Mouse (Mus musculus): ENCODE measurements around the gene Gm28047.

Gene Gm28047

DNA sequence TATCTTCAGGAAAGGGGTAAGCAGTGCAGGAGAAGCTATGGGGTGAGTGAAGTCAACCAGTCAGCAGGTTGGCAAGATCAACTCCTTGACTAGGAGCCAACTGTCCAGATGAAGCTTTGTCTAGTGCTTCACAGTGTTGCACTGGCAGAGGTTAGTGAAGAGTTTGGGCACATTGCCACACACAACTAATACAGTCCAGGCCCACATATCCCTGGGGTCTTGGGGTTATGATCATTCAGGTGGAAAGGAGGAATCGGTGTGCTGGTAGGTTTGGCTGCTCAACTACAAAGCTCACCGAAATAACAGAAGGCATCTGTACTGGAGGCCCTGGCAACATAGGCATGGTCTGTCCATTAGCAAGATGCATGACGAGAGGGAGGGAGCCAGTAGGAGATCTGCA, 77.4 kb downstream of the Gm28047 start:
- no peak for DNase-seq (ENCODE audit: low spot score in 2 of 2)

DNA sequence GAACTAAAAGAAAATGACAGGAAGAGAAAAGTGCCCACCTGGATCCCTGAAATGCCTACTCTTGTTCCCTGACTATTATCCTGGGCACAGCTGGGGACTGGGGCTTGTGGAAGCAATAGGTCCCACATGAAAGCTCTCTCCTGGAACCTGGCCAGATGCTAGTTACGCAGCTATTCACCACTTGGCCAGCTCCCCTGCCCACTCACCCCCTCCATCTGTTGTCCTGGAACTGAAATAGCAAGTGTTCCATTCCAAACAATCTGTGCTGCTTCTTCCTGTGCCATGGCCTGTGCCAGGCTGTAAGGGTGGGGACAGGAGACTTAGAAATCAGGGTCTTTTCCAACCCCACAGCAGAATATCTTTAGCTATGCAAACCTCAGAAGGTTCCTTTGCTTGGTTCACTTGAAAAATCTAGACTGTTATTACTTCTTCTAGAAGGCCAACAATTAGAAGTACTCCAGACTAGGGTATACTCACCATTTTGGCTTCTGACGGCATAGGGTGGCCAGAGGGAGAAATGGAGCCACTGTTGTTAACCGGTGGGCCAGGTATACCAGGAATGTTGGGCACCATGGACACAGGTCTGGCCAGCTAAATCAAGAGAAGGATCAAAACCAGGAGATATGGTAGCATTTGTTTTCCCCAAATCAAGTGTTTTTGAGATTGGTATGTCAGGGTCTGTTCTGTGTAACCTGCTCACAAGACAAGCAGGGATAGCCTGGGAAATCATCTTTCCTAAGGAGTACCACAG, 78.0 kb downstream of the Gm28047 start:
- no peak for DNase-seq (ENCODE audit: low spot score in 2 of 2)

DNA sequence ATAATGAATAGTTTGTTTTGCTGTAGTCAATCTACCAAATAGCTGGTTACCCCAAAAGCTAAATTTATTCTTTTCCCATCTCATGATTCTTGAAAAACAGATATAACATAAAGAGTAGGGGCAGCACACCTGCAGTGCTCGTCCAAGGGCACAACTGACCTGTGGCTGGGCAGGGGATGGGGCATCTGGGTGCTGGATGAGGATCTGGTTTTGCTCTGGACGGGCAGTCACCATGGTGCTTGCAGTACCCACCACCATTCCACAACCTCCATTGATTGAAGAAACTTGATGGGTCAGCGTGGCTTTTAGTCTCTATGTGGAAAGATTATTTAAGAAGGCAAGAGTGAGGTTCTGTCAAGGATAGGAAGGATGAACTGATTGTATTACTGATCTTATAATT, 78.6 kb downstream of the Gm28047 start:
- DNase-seq (ENCODE audit: low spot score in 2 of 2) = no peak

DNA sequence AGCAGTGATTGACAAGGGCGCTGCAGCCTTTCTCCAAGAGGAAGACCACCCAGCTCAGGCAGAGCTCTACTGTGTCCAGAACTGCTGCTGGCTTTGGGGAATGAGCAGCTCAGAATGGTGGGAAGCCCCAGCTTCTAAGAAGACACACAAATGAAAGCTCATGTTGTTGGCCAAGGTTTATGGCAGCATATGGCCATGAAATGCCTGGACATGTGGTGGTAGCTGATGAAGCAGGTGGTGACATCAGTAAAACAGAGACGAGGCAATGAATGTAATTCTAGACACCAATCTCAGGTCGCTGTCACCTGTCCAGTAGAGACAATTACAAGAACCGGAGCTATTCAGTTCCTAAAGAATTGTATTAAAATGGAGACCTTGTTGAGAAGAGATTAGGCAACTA, 80.1 kb downstream of the Gm28047 start:
- no peak for DNase-seq (ENCODE audit: low spot score in 2 of 2)

DNA sequence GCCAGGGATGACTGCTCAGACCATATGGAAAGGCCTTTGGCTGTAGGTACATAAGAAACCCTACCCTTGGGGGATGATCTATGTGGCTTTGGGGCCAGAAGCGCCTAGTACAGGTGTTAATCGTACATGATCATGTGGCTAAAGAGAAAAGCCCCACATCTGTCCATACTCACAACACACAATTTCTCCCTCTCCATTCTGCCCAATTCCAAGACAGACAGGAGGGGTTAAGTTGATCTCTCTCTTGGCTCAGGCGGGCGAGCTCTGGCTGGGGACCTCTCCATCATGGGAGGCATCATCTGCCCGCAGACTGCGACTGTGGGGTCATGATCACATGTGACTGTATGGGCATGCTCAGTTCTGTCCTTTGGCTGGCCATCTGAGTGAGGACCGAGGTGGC, 90.9 kb downstream of the Gm28047 start:
- DNase-seq (ENCODE audit: low spot score in 2 of 2) = no peak

DNA sequence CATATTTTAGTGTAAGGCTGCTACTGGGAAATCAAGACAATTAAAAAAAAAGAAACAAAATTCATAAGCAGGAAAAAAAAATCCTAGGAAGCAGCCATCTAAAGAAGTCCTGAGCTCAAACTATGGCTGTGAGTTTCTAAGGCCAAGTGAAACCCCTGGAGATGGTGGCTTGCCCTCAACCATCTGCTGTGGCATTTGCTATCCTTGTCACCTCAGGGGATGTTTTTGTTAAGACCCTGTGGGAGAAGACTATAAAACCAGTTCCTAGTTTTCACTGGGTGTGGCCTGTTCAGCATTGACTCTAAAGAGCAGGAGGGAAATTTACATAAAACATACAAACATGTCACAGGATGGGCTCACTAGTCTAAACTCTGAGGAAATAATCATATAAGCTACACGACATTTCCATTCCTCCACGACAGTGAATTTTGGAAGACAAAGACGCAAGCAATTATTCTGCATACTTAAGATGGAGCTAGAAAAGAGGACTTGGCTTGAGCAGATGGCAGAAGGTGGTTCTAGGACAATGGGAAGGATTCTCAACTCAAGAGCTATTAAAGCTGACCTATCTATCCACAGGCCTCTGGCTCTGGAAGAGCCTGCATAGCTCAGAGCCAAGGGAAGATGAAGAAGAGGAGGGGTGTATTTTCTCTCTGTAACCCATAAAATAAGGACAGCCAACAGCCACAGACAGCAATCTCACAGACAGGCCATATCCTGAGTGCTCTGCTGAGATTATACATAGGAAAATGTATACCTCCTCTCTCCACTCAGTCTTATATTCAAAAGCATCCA, 92.6 kb downstream of the Gm28047 start:
- DNase-seq (ENCODE audit: low spot score in 2 of 2) = no peak

DNA sequence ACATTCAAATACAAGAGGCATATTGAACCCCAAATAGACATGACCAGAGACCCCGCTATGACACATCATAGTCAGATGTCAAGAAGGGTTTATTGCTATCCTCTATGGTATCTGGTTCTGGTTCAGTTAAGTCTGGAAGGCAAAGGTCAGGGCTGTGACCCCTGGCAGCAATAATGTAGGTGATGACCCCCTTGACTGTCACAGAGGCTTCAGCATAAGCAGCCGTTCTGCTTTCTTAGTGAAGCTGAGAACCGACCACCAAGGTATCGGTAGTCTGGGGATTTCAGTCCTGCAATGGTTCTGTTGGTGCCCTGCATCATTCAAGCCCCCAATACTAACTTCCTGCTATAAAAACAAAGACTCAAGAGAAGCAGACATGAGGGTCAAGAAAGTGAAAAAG, 93.3 kb downstream of the Gm28047 start:
- DNase-seq (ENCODE audit: low spot score in 2 of 2) = no peak

DNA sequence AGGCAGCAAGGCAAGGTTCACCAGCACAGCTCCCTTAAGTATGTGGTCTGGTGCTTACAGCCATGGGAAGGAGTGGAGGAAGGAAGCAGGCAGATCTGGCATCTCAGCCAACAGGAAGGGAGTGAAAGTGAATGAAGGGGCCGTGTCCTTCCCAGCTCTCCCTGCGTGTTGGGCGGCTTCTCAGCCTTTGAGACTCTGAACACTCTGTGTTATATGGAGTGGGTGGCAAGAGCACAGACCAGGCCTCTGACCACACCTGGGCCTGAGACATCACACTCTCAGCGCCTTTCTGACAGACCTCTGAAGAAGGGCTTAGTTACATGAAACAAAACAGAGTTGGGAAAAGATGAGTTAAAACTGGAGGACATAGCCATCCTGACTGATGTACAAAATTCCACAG, 94.3 kb downstream of the Gm28047 start:
- DNase-seq (ENCODE audit: low spot score in 2 of 2) = no peak

DNA sequence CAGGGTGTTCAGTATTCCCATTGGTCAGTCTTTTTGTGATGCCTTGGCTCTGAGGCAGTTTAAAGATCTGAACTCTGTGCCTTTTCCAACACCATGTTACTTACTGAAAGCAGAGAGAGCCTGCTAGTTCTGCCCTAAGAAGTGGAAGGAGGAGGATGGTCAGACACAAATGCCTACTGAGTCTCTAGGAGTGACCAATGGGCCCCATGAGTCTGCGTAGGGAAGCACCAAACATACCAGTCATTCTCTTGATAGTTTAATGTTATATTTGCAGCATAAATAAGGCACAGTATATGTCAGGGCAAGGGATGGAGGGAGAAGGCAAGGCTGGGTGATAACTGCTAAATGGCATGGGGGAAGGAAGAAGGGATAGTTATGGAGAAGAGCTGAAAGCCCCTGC, 96.5 kb downstream of the Gm28047 start:
- DNase-seq (ENCODE audit: low spot score in 2 of 2) = no peak

DNA sequence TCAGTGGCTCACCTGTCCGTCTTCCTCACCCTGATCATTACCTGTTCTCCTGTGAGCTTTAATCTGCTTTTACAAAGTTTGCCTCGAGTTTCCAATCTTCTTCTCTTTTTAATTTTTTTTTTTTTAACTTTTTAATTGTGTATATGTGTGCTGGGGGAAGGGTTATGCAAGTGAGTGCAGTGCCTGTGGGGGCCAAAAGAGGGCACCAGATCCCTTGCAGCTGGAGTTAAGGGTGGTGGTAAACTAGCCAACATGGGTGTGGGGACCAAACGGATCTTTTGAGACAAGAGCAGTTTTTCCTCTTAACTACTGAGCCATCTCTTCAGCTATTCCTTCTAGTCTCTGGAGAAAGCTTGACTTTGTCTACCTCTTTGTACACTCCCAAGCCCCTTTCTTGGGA, 96.9 kb downstream of the Gm28047 start:
- DNase-seq (ENCODE audit: low spot score in 2 of 2) = peak in 1 of 2 experiments; percentile 33

DNA sequence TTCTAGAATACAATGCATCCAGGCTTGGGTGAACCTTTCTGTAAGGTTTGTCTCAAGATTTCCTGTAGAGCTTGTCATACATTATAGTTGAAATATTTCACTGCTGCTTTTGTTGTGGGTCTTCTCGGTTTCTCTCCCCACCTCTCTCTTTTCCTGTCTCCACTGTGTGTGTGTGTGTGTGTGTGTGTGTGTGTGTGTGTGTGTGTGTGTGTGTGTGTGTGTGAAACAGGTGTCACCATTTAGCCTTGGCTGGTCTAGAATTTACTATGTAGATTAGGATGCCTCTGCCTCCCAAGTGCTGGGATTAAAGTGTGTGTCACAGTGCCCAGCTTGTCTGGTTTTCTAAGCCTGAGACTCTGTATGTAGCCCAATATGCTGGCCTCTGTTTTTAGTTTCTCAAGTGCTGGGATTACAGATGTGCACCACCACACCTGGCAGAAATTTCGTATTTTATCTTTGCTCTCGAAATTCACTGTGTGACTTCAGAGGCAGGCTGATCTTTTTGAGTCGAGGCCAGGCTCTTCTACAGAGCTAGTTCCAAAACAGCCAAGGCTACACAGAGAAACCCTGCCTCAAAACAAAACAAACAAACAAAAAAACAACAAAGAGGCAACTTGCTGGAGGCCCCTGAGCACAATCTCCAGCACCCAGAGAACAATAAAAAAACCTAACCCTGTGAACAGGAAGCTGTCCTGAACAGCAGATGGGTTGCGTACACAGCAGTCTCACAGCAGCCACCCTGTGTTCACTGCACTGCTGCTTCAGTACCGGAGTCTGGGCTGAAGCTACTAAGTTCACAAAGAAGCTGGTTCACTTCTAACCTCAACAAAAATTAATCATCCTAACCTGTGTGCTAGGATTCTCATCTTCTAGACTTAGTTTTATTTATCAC, 98.5 kb downstream of the Gm28047 start:
- no peak for DNase-seq (ENCODE audit: low spot score in 2 of 2)

DNA sequence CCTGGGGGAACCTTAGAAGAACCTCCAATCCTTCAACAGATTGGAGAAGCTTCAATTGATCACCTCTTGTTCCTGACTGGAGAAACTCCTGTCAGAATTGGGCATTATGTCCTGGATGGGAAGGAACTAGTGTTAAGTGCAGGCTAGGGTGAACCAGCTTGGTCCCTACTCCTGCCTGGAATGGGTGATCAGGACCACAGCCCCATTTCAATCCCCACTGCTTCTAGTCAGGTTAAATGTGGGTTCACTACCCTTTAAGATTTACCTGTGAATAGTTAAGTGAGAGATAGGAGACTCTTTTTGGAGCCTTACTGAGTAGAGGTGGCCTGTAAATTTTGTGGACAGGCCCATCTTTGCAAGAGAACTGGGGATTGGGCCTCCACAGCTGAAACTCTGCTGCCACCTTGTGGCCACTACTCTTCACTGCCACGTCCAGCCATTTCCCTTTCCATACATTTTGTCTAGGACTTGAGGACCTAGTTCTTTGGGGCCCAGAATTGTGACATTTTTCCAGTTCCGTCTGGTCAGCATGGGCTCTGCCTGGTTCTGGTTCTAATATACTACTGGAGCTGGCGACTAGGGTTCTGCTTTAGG, 99.9 kb downstream of the Gm28047 start, which contains the start of gene Npff:
TSS of gene Npff (minus strand) at position 51 of the 594 bp plus-strand sequence.
- DNase-seq (ENCODE audit: low spot score in 2 of 2) = peak; percentile 44 to 73

DNA sequence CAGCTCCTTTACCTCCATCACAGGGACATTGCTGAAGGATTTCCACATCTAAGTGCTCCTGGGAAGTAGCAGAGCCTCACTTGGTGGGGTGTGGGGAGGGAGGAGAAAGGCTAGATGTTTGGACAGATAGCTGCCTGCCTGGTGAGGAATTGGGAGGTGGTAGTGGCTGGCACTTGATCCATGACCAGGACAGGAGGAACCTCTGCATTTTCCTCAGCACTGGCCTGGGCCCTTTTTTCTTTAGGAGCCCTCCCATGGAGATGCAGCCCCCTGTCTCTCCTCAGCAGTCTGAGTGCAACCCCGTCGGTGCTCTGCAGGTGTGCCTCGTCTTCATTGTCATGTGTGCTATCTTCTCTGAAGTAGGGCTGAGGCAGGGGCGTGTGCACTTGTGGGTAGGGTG, 103.4 kb downstream of the Gm28047 start:
- DNase-seq (ENCODE audit: low spot score in 2 of 2) = no peak

DNA sequence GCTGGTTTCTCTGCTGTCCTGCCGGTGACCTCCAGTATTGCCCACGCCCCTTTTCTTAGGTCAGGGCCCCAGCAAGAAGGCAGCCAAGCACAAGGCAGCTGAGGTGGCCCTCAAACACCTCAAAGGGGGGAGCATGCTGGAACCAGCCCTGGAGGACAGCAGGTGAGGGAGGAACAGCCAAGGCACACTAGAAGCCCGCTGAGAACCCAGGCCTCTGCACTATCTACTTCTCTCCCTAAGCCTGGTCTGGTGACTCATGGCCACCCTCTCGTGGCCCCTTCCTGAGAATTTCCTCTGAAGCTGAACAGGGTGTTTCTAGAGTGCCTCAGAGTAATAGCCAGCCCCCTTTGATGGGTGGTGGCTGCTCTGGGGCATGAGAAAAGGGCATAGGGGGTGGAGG, 104.5 kb downstream of the Gm28047 start:
- no peak for DNase-seq (ENCODE audit: low spot score in 2 of 2)

DNA sequence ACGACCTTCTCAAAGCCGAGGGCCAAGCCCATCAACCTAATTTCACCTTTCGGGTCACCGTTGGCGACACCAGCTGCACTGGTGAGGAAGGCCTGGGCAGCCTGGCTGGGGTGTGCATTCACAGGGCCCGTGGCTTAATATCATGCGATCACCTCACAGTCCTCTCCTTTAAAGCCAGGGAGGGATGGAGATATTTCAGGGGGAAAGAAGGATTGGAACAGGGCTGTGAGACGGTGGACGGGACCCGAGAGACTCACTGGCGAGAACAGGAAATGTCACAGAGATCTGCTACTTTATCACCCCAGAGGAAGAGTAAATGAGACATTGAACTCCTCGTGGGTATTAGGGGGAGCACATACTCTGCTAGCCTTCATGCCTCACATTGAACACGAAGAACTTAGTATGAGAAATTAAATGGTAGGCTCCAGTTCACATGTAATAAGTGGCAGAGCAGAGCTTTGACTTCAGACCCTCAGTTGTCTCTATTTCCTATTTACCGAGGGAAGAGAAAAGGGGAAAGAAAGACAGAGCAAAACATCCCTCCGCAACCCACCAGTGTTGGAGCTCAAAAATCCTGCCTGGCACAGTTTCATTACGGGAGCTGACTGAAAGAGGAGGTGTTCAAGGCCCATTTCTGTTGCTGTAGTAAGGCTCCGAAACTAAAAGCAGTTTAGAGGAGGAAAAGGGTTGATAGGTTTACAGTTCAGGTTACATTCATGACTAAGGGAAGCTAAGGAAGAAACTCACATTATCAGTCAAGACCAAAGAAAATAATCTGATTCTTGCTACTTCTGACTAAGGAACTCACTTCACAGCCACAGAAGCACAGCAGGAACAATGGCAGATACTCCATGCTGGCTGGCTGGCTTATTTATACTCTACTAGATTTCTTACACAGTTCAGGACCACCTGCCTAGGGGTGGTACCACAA, 105.4 kb downstream of the Gm28047 start:
- DNase-seq (ENCODE audit: low spot score in 2 of 2) = no peak

DNA sequence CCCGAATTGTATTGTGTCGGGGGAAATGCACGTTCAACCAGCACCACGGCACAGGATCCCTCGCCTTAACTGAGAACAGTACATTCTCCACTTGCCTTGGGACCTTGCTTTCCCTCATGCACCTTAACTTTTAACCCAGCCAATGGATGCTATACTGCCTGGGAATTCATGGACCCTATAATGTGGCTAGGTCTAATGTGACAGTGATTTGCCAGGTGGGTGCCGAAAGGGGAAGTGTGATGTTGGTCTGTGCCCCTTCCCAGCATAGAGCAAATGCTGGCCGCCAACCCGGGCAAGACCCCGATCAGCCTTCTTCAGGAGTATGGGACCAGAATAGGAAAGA, 106.0 kb downstream of the Gm28047 start:
- DNase-seq (ENCODE audit: low spot score in 2 of 2) = no peak

DNA sequence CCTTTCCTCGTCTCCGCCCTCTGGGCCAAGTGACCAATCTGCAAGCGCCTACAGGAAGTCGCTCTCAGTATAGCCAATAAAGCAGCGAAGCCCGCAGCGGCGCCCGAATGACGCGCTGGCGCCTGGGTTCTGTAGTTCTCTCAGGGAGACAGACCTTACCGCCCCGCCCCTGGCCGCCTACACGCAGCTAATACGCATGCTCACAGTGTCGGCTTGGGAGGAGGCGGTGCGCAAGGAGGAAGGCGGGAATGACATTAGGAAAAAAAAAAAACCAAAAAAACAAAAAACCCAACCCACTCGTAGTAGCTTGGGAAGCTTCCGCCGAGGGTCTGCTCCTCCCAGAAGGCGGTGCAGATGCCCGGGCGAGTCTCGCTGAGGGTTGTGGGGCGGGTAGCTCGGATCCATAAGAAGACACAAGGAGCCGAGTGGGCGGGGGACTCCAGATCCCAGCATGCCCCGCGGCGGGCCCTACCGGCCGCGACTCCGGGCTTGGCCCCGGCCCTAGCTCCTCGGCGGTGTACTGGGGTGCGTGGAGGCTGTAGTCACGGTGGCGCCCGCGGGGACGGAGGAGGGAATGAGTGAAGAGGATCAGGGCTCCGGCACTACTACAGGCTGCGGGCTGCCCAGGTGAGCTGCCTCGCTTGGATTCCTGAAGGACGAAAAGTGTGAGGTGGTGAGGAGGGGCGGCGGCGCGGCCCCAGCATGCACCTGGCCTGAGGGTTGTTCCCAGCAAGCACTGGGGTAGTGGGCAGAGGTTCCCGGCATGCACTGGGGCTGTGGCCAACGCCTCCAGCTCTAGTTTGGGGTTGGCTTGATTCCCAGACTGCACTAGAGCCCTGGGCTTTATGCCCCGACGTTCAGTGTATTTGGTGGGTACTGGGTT, 106.7 kb downstream of the Gm28047 start, which contains the start of gene Tarbp2:
TSS of gene Tarbp2 (plus strand) at position 217 of the 883 bp plus-strand sequence.
- peak; percentile 96 to 99 for DNase-seq (ENCODE audit: low spot score in 2 of 2)

DNA sequence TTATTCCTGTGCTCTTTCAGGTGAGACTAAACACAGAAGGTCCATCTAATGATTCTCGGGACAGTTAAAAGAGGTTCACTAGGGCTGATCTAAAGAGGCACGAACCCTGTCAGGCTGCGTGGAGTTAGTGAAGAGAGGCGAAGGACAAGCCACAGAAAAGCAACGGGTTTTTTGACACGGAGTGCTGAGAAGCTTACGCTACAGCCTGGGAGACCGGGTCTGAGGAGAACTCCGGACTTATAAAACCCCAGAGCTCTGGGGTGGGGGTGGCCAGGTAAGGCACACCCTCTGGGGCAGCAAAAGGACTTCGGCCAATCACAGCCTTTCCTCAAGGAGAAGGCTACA, 107.3 kb downstream of the Gm28047 start:
- DNase-seq (ENCODE audit: low spot score in 2 of 2) = no peak

DNA sequence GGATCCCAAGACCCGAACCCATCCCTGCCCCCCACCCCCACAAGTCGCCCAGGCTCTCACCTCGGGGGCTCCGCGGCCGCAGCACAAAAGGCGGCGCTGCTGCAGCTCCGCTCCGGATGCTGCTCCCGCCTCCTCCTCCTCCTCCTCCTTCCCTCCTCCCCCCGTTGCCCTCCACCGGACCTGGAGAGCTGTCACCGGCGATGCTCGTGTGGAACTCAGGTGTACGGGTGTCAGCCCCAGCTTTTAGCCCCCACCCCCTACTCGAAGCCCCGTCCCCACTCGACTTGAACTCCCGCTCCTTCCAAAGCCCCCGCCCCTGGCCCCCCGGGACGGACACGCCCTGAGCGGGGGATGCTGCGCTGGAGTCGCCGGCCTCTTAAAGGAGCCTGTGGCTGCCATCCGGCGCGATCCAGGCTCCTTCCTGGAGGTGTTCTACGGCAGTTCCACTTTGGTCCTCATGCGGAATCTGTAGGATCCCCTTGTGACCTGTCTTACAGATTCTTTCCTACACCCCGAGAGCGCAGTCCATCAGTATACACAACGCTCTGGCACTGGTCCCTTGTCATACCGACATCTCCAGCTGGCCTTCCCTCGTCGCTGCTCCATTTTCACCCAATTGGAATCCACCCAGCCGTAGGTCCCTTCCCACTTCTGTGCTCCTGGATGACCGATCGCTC, 108.0 kb downstream of the Gm28047 start, which contains the start of gene Map3k12:
TSS of gene Map3k12 (minus strand) at position 337 of the 677 bp plus-strand sequence.
- DNase-seq (ENCODE audit: low spot score in 2 of 2) = peak; percentile 59 to 64

Measured in thymus, postnatal 10 days (tissue).